Mouse (Mus musculus): ENCODE data around the gene Thumpd3. TPM values are rescaled to one million over a fixed set of nuclear protein-coding genes. Genes with fewer than 3 reads are reported as not detected.

Thumpd3 gene
- polyA plus RNA-seq, 1 experiment from 2014 or later = 50.4 TPM

DNA sequence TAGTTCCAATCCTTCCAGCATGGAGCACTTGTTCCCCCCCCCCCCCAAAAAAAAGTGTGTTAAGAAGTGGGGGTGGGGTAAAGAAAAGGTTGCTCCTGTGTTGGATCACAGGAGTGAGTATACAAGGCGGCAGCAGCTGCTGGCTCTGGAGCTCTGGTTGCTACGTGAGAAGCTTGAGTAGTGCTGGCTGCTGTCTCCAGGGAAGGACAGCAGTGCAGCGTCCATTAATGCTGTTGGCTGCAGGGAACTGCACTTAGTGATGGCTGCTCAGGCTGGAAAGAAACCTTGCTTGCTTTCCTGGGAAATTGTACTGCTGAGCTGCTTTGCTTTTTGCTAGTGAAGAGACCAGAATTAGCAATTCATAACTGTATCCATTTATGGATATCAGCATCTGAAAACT, 33.5 kb downstream of the Thumpd3 start:
- H3K4me3 ChIP-seq (ENCODE audit: low read depth, low read length) = peak overlapping the region; percentile 94
- WGBS = 0% methylated on average over 3 of the region's 3 CpGs
- peak overlapping the region; percentile 50 for H3K9ac ChIP-seq (ENCODE audit: low read length)
- DNase-seq (ENCODE audit: low spot score) = peak; percentile 63
- peak overlapping the region; percentile 42; the same call in 1 of the 2 replicates for H3K27ac ChIP-seq (ENCODE audit: low read depth, low read length)
- no peak for ATAC-seq (ENCODE audit: insufficient read depth, low FRiP score, low TSS enrichment)
- H3K4me1 ChIP-seq (ENCODE audit: control insufficient read depth, insufficient read depth, low read length) = peaks cover 15% of the 10 kb centered on the region
- H3K27me3 ChIP-seq (ENCODE audit: control insufficient read depth, insufficient read depth, low read length) = no peaks in the 10 kb centered on the region
- peak overlapping the region; percentile 88 for H3K4me2 ChIP-seq (ENCODE audit: low read depth)
- no peaks in the 10 kb centered on the region for H3K36me3 ChIP-seq (ENCODE audit: control insufficient read depth, insufficient read depth, low read length)
- no peaks in the 10 kb centered on the region for H3K9me3 ChIP-seq (ENCODE audit: control insufficient read depth, low read length)

DNA sequence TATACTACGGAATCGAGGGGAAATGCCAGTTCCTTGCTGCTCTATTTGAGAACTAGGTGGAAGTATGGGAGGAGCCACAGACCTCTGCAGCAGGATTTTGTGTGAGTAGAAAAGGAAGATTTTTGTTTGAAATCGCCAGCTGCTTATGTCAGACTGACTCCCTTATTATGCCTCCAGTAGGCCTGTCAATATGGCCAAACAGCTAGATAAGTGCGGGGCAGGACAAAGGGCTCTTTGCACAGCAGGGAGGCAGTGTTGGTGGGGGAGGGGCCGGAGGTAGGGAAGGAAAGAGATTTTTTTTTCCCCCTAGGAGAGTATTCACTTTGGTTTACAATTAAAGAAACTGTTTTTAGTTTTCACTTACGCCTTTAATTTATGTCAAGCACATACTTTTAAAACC, 36.2 kb downstream of the Thumpd3 start:
- WGBS = 19% methylated on average over 6 of the region's 6 CpGs

DNA sequence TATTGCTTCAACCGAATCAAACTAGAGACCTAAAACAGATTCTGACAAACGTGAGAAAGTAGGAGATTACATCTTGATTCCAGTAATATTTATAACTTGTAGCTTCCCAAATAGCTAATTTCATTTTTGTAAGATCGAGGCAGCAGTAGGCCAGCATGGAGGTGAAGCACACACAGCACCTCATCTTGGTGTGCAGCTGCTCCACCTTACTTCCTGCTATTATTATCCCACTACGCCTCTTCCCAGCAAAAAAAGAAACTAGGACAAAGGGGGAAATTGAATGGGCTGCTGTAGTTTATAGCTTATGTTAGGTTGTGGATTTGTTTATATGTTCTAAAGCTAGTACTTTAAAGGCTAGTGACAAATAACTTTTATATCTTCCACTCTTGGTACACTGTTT, 38.6 kb downstream of the Thumpd3 start:
- DNase-seq (ENCODE audit: low spot score) (no peak), ATAC-seq (ENCODE audit: insufficient read depth, low FRiP score, low TSS enrichment) (no peak)
- Histone ChIP-seq H3K9me3 (ENCODE audit: control insufficient read depth, low read length) (no peaks in the 10 kb centered on the region), H3K27ac (ENCODE audit: low read depth, low read length) (no peak overlapping the region), H3K36me3 (ENCODE audit: control insufficient read depth, insufficient read depth, low read length) (no peaks in the 10 kb centered on the region; the same call in 1 of the 2 replicates), H3K4me2 (ENCODE audit: low read depth) (no peak overlapping the region), H3K9ac (ENCODE audit: low read length) (no peak overlapping the region), H3K4me1 (ENCODE audit: control insufficient read depth, insufficient read depth, low read length) (peaks cover 11% of the 10 kb centered on the region), H3K4me3 (ENCODE audit: low read depth, low read length) (no peak overlapping the region), H3K27me3 (ENCODE audit: control insufficient read depth, insufficient read depth, low read length) (no peaks in the 10 kb centered on the region)
- 75% methylated on average over 4 of the region's 4 CpGs for WGBS

More for the DNA sequence above, 36.2 kb downstream of the Thumpd3 start:
- peak; percentile 63 for DNase-seq (ENCODE audit: low spot score)
- Histone ChIP-seq H3K4me2 (ENCODE audit: low read depth) (peak overlapping the region; percentile 34), H3K4me1 (ENCODE audit: control insufficient read depth, insufficient read depth, low read length) (peaks cover 15% of the 10 kb centered on the region), H3K9me3 (ENCODE audit: control insufficient read depth, low read length) (no peaks in the 10 kb centered on the region), H3K36me3 (ENCODE audit: control insufficient read depth, insufficient read depth, low read length) (no peaks in the 10 kb centered on the region), H3K4me3 (ENCODE audit: low read depth, low read length) (no peak overlapping the region), H3K27ac (ENCODE audit: low read depth, low read length) (peak overlapping the region; percentile 78), H3K9ac (ENCODE audit: low read length) (peak overlapping the region; percentile 53), H3K27me3 (ENCODE audit: control insufficient read depth, insufficient read depth, low read length) (no peaks in the 10 kb centered on the region)
- no peak for ATAC-seq (ENCODE audit: insufficient read depth, low FRiP score, low TSS enrichment)

DNA sequence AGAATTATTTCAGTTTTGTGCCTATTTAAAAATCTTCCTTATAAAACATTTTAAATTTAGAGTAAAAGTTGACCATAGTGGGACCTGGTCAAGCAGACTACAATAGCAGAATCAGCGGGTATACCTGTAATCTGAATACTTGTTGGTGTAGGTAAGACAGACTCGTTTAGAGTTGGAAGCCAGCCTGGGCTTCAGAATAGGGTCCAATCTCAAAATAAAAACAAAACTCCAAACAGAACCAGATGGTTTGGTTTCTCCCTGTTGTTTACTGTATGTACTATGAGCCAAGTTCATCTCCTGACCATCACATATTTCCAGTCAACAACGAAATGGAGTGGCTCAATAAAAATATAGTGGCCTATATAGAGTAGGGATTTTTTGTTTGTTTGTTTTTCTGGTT, 47.2 kb downstream of the Thumpd3 start:
- H3K27me3 ChIP-seq (ENCODE audit: control insufficient read depth, insufficient read depth, low read length) = no peaks in the 10 kb centered on the region
- H3K4me1 ChIP-seq (ENCODE audit: control insufficient read depth, insufficient read depth, low read length) = no peaks in the 10 kb centered on the region
- no peak overlapping the region for H3K9ac ChIP-seq (ENCODE audit: low read length)
- H3K4me2 ChIP-seq (ENCODE audit: low read depth) = no peak overlapping the region
- no peak overlapping the region for H3K27ac ChIP-seq (ENCODE audit: low read depth, low read length)
- 94% methylated on average over 3 of the region's 3 CpGs for WGBS
- ATAC-seq (ENCODE audit: insufficient read depth, low FRiP score, low TSS enrichment) (no peak), DNase-seq (ENCODE audit: low spot score) (no peak)
- H3K4me3 ChIP-seq (ENCODE audit: low read depth, low read length) = no peak overlapping the region
- no peaks in the 10 kb centered on the region for H3K36me3 ChIP-seq (ENCODE audit: control insufficient read depth, insufficient read depth, low read length)
- no peaks in the 10 kb centered on the region for H3K9me3 ChIP-seq (ENCODE audit: control insufficient read depth, low read length)

DNA sequence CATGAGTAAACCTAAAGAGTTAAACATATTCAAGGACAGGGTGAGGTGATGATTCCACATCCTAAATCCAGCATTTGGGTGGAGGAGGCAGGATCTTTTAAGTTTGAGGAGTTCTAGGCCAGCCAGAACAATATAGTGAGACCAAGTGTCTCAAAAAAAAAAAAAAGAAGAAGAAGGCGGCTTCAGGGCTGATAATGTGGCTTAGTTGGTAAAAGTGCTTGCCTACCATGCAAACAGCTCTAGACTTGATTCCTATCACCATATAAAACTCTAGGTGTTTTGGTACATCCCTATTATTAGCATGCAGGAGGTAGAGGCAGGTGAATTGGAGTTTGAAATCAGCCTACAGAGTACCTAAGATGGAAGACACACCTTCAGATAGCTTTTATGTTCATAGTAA, 49.5 kb downstream of the Thumpd3 start:
- Histone ChIP-seq H3K9me3 (ENCODE audit: control insufficient read depth, low read length) (no peaks in the 10 kb centered on the region), H3K36me3 (ENCODE audit: control insufficient read depth, insufficient read depth, low read length) (no peaks in the 10 kb centered on the region)

DNA sequence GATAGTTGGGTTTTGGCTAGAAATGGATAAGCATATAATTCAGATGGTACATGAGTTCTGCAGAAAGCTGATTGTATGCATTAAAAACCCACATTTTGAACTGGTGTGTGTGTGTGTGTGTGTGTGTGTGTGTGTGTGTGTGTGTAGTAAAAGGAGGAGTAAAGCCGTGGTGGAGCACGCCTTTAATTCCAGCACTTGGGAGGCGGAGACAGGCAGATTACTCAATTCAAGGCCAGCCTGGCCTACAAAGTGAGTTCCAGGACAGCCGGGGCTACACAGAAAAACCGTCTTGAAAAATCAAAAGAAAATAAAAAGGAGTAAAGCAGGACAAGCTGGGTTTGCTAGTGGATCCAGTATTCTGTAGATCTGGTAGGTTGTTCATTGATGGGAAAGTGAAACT, 51.6 kb downstream of the Thumpd3 start:
- no peak overlapping the region for H3K9ac ChIP-seq (ENCODE audit: low read length)
- no peak overlapping the region for H3K4me2 ChIP-seq (ENCODE audit: low read depth)
- ATAC-seq (ENCODE audit: insufficient read depth, low FRiP score, low TSS enrichment) = no peak
- WGBS = 92% methylated on average over 5 of the region's 5 CpGs
- H3K27ac ChIP-seq (ENCODE audit: low read depth, low read length) = no peak overlapping the region
- H3K9me3 ChIP-seq (ENCODE audit: control insufficient read depth, low read length) = no peaks in the 10 kb centered on the region
- H3K4me3 ChIP-seq (ENCODE audit: low read depth, low read length) = no peak overlapping the region
- H3K4me1 ChIP-seq (ENCODE audit: control insufficient read depth, insufficient read depth, low read length) = no peaks in the 10 kb centered on the region
- no peaks in the 10 kb centered on the region for H3K36me3 ChIP-seq (ENCODE audit: control insufficient read depth, insufficient read depth, low read length)
- no peak for DNase-seq (ENCODE audit: low spot score)
- H3K27me3 ChIP-seq (ENCODE audit: control insufficient read depth, insufficient read depth, low read length) = no peaks in the 10 kb centered on the region

More for the DNA sequence above, 49.5 kb downstream of the Thumpd3 start:
- no peak overlapping the region for H3K9ac ChIP-seq (ENCODE audit: low read length)
- H3K27me3 ChIP-seq (ENCODE audit: control insufficient read depth, insufficient read depth, low read length) = no peaks in the 10 kb centered on the region
- no peak overlapping the region for H3K4me2 ChIP-seq (ENCODE audit: low read depth)
- ATAC-seq (ENCODE audit: insufficient read depth, low FRiP score, low TSS enrichment) = no peak
- no peak overlapping the region for H3K27ac ChIP-seq (ENCODE audit: low read depth, low read length)
- no peaks in the 10 kb centered on the region for H3K4me1 ChIP-seq (ENCODE audit: control insufficient read depth, insufficient read depth, low read length)
- H3K4me3 ChIP-seq (ENCODE audit: low read depth, low read length) = no peak overlapping the region
- no peak for DNase-seq (ENCODE audit: low spot score)
- WGBS = 100% methylated on average over 1 of the region's 1 CpGs

DNA sequence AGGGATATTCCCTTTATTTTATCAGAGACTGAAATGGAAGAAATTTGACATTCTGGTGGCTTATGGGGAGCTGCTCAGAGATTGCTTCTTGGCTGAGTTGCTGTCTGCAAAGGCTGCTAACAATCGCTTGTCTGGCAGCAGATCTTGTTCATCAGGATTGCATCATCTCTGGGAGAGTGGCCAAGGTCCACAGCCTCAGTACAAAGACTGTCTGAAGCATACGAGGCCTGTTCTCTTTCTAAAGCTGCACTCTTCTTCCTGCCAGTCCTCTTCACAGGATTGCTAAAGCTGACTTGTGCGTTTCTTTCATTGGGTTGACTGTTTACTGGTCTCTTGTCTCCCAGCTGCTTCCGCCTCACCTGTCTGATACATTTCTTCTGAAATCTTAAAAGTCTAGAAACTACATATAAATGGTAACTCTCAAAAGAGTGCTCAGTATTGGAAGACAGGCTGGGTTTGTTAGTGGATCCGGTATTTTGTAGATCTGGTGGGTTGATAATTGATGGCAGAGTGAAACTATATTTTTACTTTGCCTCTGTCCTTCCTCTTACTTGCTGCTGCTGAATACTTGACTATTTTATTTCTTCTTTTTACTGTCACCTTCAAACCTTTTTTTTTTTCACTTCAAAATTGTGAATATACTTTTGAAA, 53.7 kb downstream of the Thumpd3 start:
- H3K27ac ChIP-seq (ENCODE audit: low read depth, low read length) = 0 out of 2 replicates have a peak overlapping the region, but pooled peaks have one; percentile 20
- no peak for ATAC-seq (ENCODE audit: insufficient read depth, low FRiP score, low TSS enrichment)
- H3K9ac ChIP-seq (ENCODE audit: low read length) = no peak overlapping the region
- H3K36me3 ChIP-seq (ENCODE audit: control insufficient read depth, insufficient read depth, low read length) = no peaks in the 10 kb centered on the region
- H3K27me3 ChIP-seq (ENCODE audit: control insufficient read depth, insufficient read depth, low read length) = no peaks in the 10 kb centered on the region
- H3K4me3 ChIP-seq (ENCODE audit: low read depth, low read length) = no peak overlapping the region
- no peaks in the 10 kb centered on the region for H3K4me1 ChIP-seq (ENCODE audit: control insufficient read depth, insufficient read depth, low read length)
- no peak for DNase-seq (ENCODE audit: low spot score)
- no peak overlapping the region for H3K4me2 ChIP-seq (ENCODE audit: low read depth)
- WGBS = 69% methylated on average over 5 of the region's 5 CpGs
- H3K9me3 ChIP-seq (ENCODE audit: control insufficient read depth, low read length) = no peaks in the 10 kb centered on the region

DNA sequence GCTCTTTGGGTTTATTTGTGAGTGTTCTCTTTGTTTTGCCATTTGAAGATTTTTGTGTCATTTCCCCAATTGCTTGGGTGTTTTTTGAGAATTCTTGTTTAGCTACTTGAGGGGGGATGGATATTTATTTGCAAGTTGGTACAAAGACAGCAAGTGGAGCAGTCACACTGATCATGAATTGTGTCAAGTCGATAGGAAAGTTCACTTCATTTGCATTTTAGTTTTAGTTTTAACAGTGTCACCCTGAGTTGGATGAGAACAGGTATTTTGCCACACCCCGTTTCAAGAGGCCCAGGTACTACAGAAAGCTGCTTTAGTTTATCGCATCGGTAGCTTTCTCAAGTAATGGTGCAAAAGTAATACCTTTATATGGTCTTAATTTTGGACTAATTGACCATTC, 56.5 kb downstream of the Thumpd3 start:
- WGBS = 90% methylated on average over 4 of the region's 4 CpGs
- ATAC-seq (ENCODE audit: insufficient read depth, low FRiP score, low TSS enrichment) = no peak
- no peaks in the 10 kb centered on the region for H3K27me3 ChIP-seq (ENCODE audit: control insufficient read depth, insufficient read depth, low read length)

DNA sequence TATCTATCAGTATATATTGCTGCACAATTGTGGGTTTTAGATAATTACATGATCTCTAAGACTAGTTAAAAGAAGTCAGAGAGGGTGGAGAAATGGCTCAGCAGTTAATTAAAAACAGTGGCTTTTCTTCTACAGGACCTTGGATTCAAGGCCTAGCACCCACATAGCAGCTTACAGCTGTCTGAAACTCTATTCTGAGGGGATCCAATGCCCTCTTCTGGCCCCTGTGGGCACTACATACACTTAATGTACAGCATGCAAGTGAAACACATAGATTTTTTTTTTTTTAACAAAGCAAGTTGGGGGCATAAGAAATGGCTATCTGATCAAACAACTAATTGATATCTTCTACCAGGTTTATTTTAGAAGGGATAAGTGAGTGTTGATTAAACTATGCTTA, 57.7 kb downstream of the Thumpd3 start:
- H3K27ac ChIP-seq (ENCODE audit: low read depth, low read length) = no peak overlapping the region
- no peaks in the 10 kb centered on the region for H3K9me3 ChIP-seq (ENCODE audit: control insufficient read depth, low read length)
- H3K4me2 ChIP-seq (ENCODE audit: low read depth) = no peak overlapping the region
- DNase-seq (ENCODE audit: low spot score) = peak; percentile 46
- no peak for ATAC-seq (ENCODE audit: insufficient read depth, low FRiP score, low TSS enrichment)
- H3K27me3 ChIP-seq (ENCODE audit: control insufficient read depth, insufficient read depth, low read length) = no peaks in the 10 kb centered on the region
- 0 out of 2 replicates have a peak, but pooled peaks cover 3% of the 10 kb centered on the region for H3K36me3 ChIP-seq (ENCODE audit: control insufficient read depth, insufficient read depth, low read length)
- H3K4me3 ChIP-seq (ENCODE audit: low read depth, low read length) = no peak overlapping the region
- H3K9ac ChIP-seq (ENCODE audit: low read length) = no peak overlapping the region
- H3K4me1 ChIP-seq (ENCODE audit: control insufficient read depth, insufficient read depth, low read length) = no peaks in the 10 kb centered on the region

More for the DNA sequence above, 56.5 kb downstream of the Thumpd3 start:
- 0 out of 2 replicates have a peak, but pooled peaks cover 3% of the 10 kb centered on the region for H3K36me3 ChIP-seq (ENCODE audit: control insufficient read depth, insufficient read depth, low read length)
- no peak overlapping the region for H3K4me3 ChIP-seq (ENCODE audit: low read depth, low read length)
- no peaks in the 10 kb centered on the region for H3K4me1 ChIP-seq (ENCODE audit: control insufficient read depth, insufficient read depth, low read length)
- no peak overlapping the region for H3K4me2 ChIP-seq (ENCODE audit: low read depth)
- no peaks in the 10 kb centered on the region for H3K9me3 ChIP-seq (ENCODE audit: control insufficient read depth, low read length)
- no peak for DNase-seq (ENCODE audit: low spot score)
- no peak overlapping the region for H3K9ac ChIP-seq (ENCODE audit: low read length)
- H3K27ac ChIP-seq (ENCODE audit: low read depth, low read length) = no peak overlapping the region

All from neural tube, embryonic 11.5 days (tissue).